Mouse (Mus musculus): ENCODE measurements around the gene Lemd1. TPM values are rescaled to one million over a fixed set of nuclear protein-coding genes. Genes with fewer than 3 reads are reported as not detected.
"Not testable (repeated sequence)": the region's sequence is repeated elsewhere in the genome, so short reads cannot be mapped to it uniquely, and the experiment has no call there.

The Lemd1 gene
- polyA plus RNA-seq, 1 experiment from 2014 or later: 2.0 TPM

DNA sequence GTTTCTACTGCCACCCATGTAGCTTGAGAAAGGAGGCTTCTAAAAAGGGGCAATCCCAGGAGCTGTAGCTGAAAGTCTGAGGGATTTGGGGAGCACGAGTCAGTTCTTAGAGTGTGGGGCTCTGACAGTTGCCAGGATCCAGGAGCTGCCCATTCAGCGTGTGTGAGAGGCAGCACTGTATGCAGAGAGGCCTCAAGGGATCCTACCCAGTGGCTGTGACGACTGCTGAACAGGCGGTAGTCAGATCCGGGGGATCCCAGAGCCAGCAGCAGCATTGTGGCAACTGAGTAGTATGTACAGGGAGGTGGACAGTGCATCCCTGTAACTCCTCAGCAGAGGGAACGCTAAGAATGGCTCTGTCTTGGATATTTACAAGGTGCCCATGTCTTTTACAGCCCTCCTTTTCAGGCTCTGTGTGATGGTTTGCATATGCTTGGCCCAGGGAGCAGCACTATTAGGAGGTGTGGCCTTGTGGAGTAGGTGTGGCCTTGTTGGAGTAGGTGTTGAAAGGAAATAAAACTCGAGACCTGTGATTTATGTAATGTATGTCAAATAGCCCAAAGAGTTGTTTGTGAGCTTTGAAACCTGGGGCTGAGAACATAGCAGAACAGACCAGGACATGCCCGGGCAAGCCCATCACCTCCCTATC lies 74.1 kb downstream of the Lemd1 start:
- H3K9me3 ChIP-seq: no peaks in the 10 kb centered on the region
- no peak overlapping the region for H3K27ac ChIP-seq
- no peak overlapping the region for H3K4me2 ChIP-seq
- WGBS: 56% methylated on average over 8 of the region's 8 CpGs
- no peaks in the 10 kb centered on the region for H3K36me3 ChIP-seq
- no peak for ATAC-seq (ENCODE audit: borderline replicate concordance, extremely low read depth, low FRiP score, low TSS enrichment)
- H3K4me1 ChIP-seq: peaks cover 11% of the 10 kb centered on the region
- H3K4me3 ChIP-seq: no peak overlapping the region
- no peaks in the 10 kb centered on the region for H3K27me3 ChIP-seq
- H3K9ac ChIP-seq: no peak overlapping the region

DNA sequence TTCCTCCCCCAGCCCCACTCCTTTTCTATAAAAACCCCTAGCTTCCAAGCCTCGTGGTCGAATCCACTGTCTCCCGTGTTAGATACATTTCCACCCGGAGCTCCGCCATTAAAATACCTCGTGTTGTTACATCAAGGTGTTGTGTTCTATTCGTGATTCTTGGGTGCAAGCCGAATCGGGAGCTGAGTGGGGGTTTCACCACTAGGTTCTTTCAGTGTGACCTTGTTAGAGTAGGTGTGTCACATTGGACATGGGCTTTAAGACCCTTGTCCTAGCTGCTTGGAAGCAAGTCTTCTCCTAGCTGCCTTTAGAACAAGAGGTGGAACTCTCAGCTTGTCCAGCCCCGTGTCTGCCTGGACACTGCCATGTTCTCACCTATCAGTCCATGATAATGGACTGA lies 74.7 kb downstream of the Lemd1 start:
- no peaks in the 10 kb centered on the region for H3K27me3 ChIP-seq
- H3K9ac ChIP-seq: no peak overlapping the region
- 88% methylated on average over 10 of the region's 10 CpGs for WGBS
- H3K9me3 ChIP-seq: no peaks in the 10 kb centered on the region
- no peak overlapping the region for H3K4me3 ChIP-seq
- no peak for ATAC-seq (ENCODE audit: borderline replicate concordance, extremely low read depth, low FRiP score, low TSS enrichment)
- no peaks in the 10 kb centered on the region for H3K36me3 ChIP-seq
- H3K4me1 ChIP-seq: peaks cover 11% of the 10 kb centered on the region
- no peak overlapping the region for H3K27ac ChIP-seq
- H3K4me2 ChIP-seq: no peak overlapping the region

DNA sequence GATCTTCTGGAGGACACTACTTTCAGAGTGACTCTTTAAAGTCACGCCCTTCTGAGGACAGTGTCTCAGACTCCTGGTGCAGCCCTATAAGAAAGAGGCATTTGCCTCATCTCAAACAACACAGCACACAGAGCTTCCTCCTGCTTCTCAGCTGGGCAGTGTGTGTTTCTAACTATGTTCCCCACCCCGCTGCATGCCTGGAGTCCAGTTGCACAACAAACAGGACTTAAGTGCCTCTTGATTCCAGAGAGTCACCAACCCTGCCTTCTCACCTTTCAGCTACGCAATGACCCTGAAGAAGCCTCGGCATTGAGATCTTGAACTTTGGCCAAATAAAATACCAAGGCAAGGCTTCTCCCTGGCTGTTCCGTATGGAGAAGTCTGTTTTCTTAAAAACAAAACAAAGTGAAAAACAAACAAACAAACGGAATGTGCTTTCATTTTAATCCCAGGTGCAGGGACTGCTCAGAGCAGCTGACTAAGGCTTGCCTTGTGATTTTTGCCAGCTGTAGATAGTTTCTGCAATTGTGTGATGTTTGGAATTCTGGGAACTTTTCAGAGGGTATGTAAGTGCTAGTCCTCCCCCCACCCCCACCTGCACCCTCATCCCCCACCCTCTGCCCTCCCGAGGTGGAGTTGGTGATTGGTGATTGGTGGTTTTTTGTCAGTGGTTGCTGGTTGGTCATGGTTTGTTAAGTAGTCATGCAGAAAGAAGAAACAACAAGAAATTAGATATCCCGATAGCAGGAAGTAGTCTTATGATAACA lies 75.7 kb downstream of the Lemd1 start:
- peak overlapping the region; percentile 12; the same call in 1 of the 2 replicates for H3K4me2 ChIP-seq
- no peak overlapping the region for H3K27ac ChIP-seq
- H3K4me3 ChIP-seq: no peak overlapping the region
- no peaks in the 10 kb centered on the region for H3K9me3 ChIP-seq
- H3K4me1 ChIP-seq: peaks cover 11% of the 10 kb centered on the region
- 25% methylated on average over 8 of the region's 8 CpGs for WGBS
- ATAC-seq (ENCODE audit: borderline replicate concordance, extremely low read depth, low FRiP score, low TSS enrichment): peak; percentile 23; the same call in 1 of the 2 replicates
- no peaks in the 10 kb centered on the region for H3K36me3 ChIP-seq
- no peaks in the 10 kb centered on the region for H3K27me3 ChIP-seq
- H3K9ac ChIP-seq: no peak overlapping the region

DNA sequence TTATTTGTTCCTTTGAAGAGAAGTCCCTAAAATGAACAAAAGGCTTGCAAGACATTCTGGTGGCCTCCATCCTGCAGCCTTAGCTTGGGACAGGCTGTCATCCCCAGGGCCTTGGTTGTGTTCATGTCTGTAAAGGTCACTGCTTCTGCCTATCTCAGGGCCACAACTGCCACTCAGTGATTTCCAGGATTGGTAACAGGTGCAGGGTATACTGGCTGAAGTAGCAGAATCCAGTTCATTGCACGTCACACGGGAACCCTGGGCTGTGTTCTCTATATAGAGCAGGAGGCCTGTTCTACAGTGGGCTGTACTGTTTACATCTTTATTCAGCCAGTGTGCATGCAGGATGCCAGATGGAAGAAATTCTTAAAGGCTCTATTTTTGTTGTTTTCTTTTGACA lies 76.7 kb downstream of the Lemd1 start:
- H3K4me1 ChIP-seq: peaks cover 11% of the 10 kb centered on the region
- H3K9ac ChIP-seq: no peak overlapping the region
- no peaks in the 10 kb centered on the region for H3K27me3 ChIP-seq
- ATAC-seq (ENCODE audit: borderline replicate concordance, extremely low read depth, low FRiP score, low TSS enrichment): no peak
- H3K9me3 ChIP-seq: no peaks in the 10 kb centered on the region
- 65% methylated on average over 2 of the region's 2 CpGs for WGBS
- no peaks in the 10 kb centered on the region for H3K36me3 ChIP-seq
- H3K4me3 ChIP-seq: no peak overlapping the region
- no peak overlapping the region for H3K27ac ChIP-seq
- no peak overlapping the region for H3K4me2 ChIP-seq

DNA sequence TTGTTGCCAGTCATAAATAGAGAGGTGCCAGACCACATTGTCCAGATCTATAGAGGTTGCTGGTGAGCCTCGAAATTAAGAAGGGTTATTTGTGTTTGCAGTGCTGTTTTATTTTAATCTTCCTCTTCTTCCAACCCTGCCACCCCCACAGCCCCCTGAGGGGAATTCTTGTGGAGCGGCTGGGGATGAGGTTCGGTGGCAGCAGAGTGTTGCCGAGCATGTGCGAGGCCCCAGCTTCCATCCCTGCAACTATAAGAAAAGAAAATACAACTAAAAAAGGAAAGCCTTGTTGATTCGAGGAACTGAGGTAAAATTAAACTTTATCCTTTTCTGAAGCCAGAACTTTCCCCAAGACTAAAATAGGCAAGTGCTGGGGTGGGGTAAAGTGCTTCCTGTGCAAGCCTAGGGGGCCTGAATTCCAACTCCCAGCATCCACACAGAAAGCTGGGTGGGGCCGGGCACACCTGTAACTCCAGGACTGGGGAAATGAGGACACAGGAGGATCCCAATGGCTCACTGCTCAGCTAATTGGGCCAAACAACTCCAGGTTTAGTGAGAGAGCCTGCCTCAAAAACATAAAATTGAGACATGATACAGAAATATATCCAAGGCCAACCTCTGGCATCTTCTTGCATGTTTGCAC lies 77.3 kb downstream of the Lemd1 start:
- Histone ChIP-seq H3K9me3 (no peaks in the 10 kb centered on the region), H3K4me3 (no peak overlapping the region), H3K27me3 (no peaks in the 10 kb centered on the region), H3K4me2 (no peak overlapping the region), H3K27ac (no peak overlapping the region), H3K4me1 (peaks cover 11% of the 10 kb centered on the region), H3K36me3 (no peaks in the 10 kb centered on the region), H3K9ac (no peak overlapping the region)
- ATAC-seq (ENCODE audit: borderline replicate concordance, extremely low read depth, low FRiP score, low TSS enrichment): no peak
- WGBS: 71% methylated on average over 7 of the region's 7 CpGs

DNA sequence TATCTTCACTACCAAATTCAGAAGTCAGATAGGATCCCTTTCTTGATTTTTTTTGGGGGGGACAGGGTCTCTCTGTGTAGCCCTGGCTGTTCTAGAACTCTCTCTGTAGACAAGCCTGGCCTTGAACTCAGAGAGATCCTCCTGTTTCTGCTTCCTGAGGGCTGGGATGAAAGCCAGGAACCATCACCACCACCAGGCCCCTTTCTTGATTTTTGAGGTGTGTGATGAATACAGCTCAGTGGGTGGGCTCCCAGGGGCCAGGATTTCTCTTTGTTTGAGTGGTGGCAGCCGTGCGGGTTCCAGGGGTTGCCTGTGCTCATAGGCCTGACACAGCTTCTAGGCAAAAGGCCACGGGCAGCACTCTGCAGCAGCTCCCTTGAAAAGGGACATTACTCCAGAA lies 80.0 kb downstream of the Lemd1 start:
- H3K27ac ChIP-seq: no peak overlapping the region
- H3K4me3 ChIP-seq: no peak overlapping the region
- no peak overlapping the region for H3K9ac ChIP-seq
- no peaks in the 10 kb centered on the region for H3K9me3 ChIP-seq
- ATAC-seq (ENCODE audit: borderline replicate concordance, extremely low read depth, low FRiP score, low TSS enrichment): no peak
- H3K4me2 ChIP-seq: no peak overlapping the region
- H3K36me3 ChIP-seq: no peaks in the 10 kb centered on the region
- H3K27me3 ChIP-seq: no peaks in the 10 kb centered on the region
- WGBS: 70% methylated on average over 3 of the region's 3 CpGs
- H3K4me1 ChIP-seq: peaks cover 11% of the 10 kb centered on the region

DNA sequence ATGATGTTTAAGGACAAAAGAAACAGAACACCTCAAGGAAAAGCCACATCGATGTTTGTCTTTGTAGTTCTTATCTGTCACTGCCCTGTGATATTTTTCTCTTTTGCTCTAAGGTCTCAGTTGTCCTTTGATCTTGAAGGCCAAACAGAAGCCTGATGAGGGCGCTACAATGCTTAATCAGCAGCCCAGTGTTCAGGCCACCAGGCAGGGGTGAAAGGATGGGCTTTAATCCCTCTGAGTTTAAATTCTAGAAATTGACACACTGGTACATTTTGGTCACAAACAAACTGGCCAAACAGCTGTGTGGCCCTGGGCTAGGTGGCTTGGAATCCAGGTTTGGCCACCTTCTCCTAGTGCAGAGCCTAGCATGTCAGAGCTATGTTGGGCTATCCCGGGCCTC lies 85.5 kb downstream of the Lemd1 start:
- no peak overlapping the region for H3K4me2 ChIP-seq
- no peaks in the 10 kb centered on the region for H3K36me3 ChIP-seq
- no peak for ATAC-seq (ENCODE audit: borderline replicate concordance, extremely low read depth, low FRiP score, low TSS enrichment)
- H3K27me3 ChIP-seq: no peaks in the 10 kb centered on the region
- no peaks in the 10 kb centered on the region for H3K9me3 ChIP-seq
- no peak overlapping the region for H3K4me3 ChIP-seq
- no peaks in the 10 kb centered on the region for H3K4me1 ChIP-seq
- no peak overlapping the region for H3K9ac ChIP-seq
- no peak overlapping the region for H3K27ac ChIP-seq
- WGBS: 45% methylated on average over 3 of the region's 3 CpGs

DNA sequence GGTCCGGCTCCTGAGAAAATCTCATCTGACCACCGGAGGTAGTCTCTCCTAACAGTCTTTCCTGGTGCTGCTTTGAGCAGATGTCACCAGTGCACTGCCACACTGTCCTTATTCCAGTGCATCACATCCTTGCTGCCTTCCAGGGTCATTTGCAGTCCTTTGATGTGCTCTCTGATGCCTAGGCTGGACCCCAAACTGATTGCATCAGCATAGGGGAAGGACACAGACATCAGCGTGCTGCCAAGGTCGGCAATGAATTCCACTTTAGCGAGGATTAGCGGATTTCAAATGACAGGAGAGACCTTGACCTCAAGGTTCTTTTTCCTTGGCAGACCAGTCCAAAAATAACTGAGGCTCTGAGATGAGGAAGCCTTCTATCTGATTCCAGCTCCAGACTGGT lies 85.9 kb downstream of the Lemd1 start:
- ATAC-seq (ENCODE audit: borderline replicate concordance, extremely low read depth, low FRiP score, low TSS enrichment): no peak
- H3K4me1 ChIP-seq: no peaks in the 10 kb centered on the region
- no peak overlapping the region for H3K27ac ChIP-seq
- no peak overlapping the region for H3K4me2 ChIP-seq
- H3K4me3 ChIP-seq: no peak overlapping the region
- WGBS: 44% methylated on average over 6 of the region's 6 CpGs
- no peak overlapping the region for H3K9ac ChIP-seq
- no peaks in the 10 kb centered on the region for H3K36me3 ChIP-seq
- H3K9me3 ChIP-seq: no peaks in the 10 kb centered on the region
- H3K27me3 ChIP-seq: no peaks in the 10 kb centered on the region

DNA sequence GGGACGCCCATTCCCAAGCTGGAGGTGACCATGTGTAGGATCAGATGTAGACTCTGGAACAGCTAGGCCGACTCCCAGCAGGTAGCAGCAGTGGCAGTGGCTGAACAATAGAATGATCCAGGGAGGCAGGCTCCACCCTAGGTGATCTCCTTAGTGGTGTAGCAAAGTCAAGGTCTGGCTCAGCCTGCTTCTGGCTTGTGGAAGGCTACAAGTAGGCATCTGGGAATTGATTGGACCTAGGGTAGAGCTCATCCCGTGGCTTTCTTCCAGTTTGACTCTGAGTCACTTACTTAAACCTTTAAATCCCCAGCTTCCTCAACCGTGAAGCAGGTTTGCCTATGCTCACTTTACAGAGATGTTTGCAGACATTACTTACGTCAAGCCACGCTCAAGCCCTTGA lies 89.4 kb downstream of the Lemd1 start:
- not testable (repeated sequence) for H3K27me3 ChIP-seq; H3K4me1 ChIP-seq; H3K4me3 ChIP-seq; ATAC-seq (ENCODE audit: borderline replicate concordance, extremely low read depth, low FRiP score, low TSS enrichment); H3K9me3 ChIP-seq; H3K36me3 ChIP-seq; H3K4me2 ChIP-seq; H3K27ac ChIP-seq; H3K9ac ChIP-seq
- WGBS: 57% methylated on average over 6 of the region's 6 CpGs

DNA sequence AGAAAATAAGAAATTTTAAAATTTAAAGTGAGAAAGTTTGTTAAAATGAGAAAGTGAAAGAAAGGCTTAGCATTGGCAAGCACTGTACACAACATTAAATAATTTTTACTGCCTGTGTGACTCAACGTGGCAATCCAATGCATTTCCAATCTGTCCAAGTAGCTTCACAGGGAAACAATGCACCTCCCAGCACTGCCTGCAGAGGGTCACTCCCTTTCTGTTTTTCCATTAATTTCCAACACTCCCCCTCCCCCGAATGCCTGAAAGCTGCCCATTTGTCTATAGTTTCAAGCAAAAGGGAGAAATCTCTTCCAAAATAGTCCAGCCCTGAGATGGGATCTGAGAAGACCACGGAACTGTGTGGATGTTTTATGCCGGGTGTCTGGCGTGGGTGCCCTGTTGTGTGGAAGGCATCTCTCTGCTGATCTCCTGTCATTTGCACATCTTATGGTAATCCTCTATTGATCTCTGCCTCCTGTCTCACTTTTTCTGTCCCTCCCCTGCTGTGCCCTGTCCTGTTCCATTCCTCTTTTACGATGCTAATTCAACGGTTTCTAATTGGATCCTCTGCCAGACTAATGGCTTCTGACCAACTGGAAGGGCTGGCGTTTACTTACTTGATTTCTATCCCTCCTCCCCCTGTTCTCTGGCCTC lies 90.4 kb downstream of the Lemd1 start:
- ATAC-seq (ENCODE audit: borderline replicate concordance, extremely low read depth, low FRiP score, low TSS enrichment): no peak
- WGBS: 47% methylated on average over 8 of the region's 8 CpGs
- no peak overlapping the region for H3K4me2 ChIP-seq
- no peaks in the 10 kb centered on the region; the same call in 1 of the 2 replicates for H3K27me3 ChIP-seq
- no peak overlapping the region for H3K27ac ChIP-seq
- no peaks in the 10 kb centered on the region for H3K9me3 ChIP-seq
- H3K9ac ChIP-seq: no peak overlapping the region
- no peaks in the 10 kb centered on the region for H3K4me1 ChIP-seq
- no peaks in the 10 kb centered on the region for H3K36me3 ChIP-seq
- H3K4me3 ChIP-seq: no peak overlapping the region

DNA sequence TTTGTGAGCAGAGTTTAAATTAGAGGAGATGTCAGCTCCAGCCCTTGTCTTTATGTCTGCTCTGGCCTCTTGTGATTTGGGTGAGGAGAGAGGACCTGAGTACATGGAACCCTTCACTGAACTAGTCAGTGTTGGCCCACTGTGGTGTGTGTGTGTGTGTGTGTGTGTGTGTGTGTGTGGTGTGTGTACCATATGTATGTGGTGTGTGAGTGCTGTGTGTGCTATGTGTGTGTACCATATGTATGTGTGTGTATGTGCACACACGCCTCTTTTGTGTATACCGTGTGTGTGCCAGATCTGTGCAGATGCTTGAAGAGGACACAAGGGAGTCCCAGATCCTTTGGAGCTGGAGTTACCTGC lies 90.9 kb downstream of the Lemd1 start:
- Histone ChIP-seq H3K4me1 (no peaks in the 10 kb centered on the region), H3K27me3 (no peaks in the 10 kb centered on the region; the same call in 1 of the 2 replicates), H3K4me2 (no peak overlapping the region), H3K9ac (no peak overlapping the region), H3K27ac (no peak overlapping the region), H3K9me3 (no peaks in the 10 kb centered on the region), H3K4me3 (no peak overlapping the region), H3K36me3 (no peaks in the 10 kb centered on the region)
- WGBS: 96% methylated on average over 2 of the region's 2 CpGs
- no peak for ATAC-seq (ENCODE audit: borderline replicate concordance, extremely low read depth, low FRiP score, low TSS enrichment)

DNA sequence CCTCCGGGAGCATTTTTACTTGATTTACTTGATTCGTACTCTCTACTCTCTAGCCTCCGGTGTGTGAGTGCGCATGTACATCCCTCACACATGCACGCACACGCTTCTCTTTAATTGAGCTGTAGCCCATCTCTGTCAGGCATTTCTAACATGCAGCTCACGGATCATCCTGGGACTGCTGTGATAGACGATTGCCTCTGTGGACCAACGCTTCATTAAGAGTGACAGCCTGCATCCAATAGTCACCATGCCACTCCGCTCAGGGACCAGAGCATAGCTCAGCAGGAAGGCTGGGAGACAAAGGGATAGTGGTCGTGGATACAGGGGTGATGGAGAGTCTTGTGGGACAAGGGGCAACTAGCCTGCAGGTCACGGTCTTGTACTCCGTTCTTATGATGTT lies 91.8 kb downstream of the Lemd1 start:
- WGBS: 73% methylated on average over 13 of the region's 13 CpGs

More for the DNA sequence above, 91.8 kb downstream of the Lemd1 start:
- H3K4me2 ChIP-seq: no peak overlapping the region
- peaks cover 7% of the 10 kb centered on the region; the same call in 1 of the 2 replicates for H3K4me1 ChIP-seq
- ATAC-seq (ENCODE audit: borderline replicate concordance, extremely low read depth, low FRiP score, low TSS enrichment): no peak
- no peaks in the 10 kb centered on the region for H3K36me3 ChIP-seq
- no peaks in the 10 kb centered on the region; the same call in 1 of the 2 replicates for H3K27me3 ChIP-seq
- no peak overlapping the region for H3K27ac ChIP-seq
- H3K9me3 ChIP-seq: no peaks in the 10 kb centered on the region
- H3K4me3 ChIP-seq: no peak overlapping the region
- H3K9ac ChIP-seq: no peak overlapping the region

Measured in lung, embryonic 15.5 days (tissue).